Mouse (Mus musculus): ENCODE measurements around the gene Arid3c. TPM values are rescaled to one million over a fixed set of nuclear protein-coding genes. Genes with fewer than 3 reads are reported as not detected.

Gene Arid3c
- polyA plus RNA-seq, 1 experiment from 2014 or later: 0.12 TPM

GRCm38 (mm10) chr4:41713197-41714067 lies 17.5 kb downstream of the Arid3c start, which contains the start of gene Rpp25l:
Gene Rpp25l (minus strand): TSS chr4:41713534.
- peak within 1 kb of the TSS; percentile 73 for H3K27ac ChIP-seq (ENCODE audit: low read depth, low read length)
- peaks cover 24% of the 10 kb centered on the region for H3K36me3 ChIP-seq (ENCODE audit: control insufficient read depth, insufficient read depth, low read length)
- H3K4me2 ChIP-seq (replicated peaks; ENCODE audit: low read depth, low read length): peak within 1 kb of the TSS; percentile 73
- no peaks in the 10 kb centered on the region for H3K9me3 ChIP-seq (ENCODE audit: control insufficient read depth, low read length)
- peak within 1 kb of the TSS; percentile 76 for H3K4me3 ChIP-seq (ENCODE audit: low read length)
- H3K9ac ChIP-seq (ENCODE audit: low read depth, low read length): peak within 1 kb of the TSS; percentile 82
- H3K27me3 ChIP-seq (ENCODE audit: control insufficient read depth, insufficient read depth, low read length): no peaks in the 10 kb centered on the region
- peaks cover 17% of the 10 kb centered on the region for H3K4me1 ChIP-seq (ENCODE audit: control insufficient read depth, insufficient read depth, low read length)
- peak; percentile 71 for ATAC-seq (ENCODE audit: low FRiP score, low TSS enrichment)
- WGBS: under 1% methylated on average over 61 of the region's 61 CpGs

DNA sequence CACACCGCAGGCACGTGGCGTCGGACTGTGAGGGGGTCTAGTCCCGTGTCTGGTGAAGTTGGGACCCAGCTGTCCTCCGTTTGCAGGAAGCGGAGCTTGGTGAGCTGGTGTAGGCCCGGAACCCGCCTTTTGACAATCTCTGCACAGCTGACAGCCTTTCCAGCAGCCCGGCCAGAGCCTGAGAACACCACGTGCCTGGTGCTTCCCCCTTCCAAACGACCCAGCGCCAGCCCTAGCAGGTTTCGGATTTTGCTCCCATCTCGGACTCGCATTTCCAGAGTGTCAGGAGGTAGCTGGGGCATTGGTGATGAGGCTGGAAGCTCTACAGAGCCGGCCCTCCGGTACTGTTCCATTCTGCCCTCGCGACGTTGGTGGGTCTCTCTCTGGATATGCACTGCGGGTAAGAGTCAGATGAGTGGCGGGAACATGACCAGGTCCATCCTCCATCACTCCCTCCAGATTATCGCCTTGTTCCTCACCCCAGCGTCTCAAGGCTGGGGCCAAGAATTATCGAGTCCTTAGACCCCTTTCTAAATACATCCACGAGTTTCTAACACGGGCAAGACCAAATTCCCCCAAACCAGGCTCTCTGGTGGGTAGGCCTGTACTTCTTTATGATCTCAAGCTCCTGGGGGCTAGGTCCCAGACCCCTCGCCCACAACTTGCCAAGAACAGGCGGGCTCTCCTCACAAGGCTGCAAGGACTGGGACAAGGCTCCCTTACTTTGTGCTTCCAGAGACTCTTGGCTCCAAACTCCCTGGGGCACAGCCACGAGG lies 18.3 kb downstream of the Arid3c start:
- peaks cover 20% of the 10 kb centered on the region for H3K36me3 ChIP-seq (ENCODE audit: control insufficient read depth, insufficient read depth, low read length)
- peak overlapping the region; percentile 82 for H3K9ac ChIP-seq (ENCODE audit: low read depth, low read length)
- peaks cover 17% of the 10 kb centered on the region for H3K4me1 ChIP-seq (ENCODE audit: control insufficient read depth, insufficient read depth, low read length)
- peak overlapping the region; percentile 73 for H3K4me2 ChIP-seq (replicated peaks; ENCODE audit: low read depth, low read length)
- WGBS: 38% methylated on average over 31 of the region's 31 CpGs
- no peaks in the 10 kb centered on the region for H3K27me3 ChIP-seq (ENCODE audit: control insufficient read depth, insufficient read depth, low read length)
- peak overlapping the region; percentile 73; the same call in 1 of the 2 replicates for H3K27ac ChIP-seq (ENCODE audit: low read depth, low read length)
- ATAC-seq (ENCODE audit: low FRiP score, low TSS enrichment): peak; percentile 20; the same call in 1 of the 2 replicates
- no peaks in the 10 kb centered on the region for H3K9me3 ChIP-seq (ENCODE audit: control insufficient read depth, low read length)
- H3K4me3 ChIP-seq (ENCODE audit: low read length): peak overlapping the region; percentile 76

GRCm38 (mm10) chr4:41711705-41712375 lies 19.1 kb downstream of the Arid3c start:
- Histone ChIP-seq H3K9me3 (ENCODE audit: control insufficient read depth, low read length) (no peaks in the 10 kb centered on the region), H3K9ac (ENCODE audit: low read depth, low read length) (peak overlapping the region; percentile 82), H3K27ac (ENCODE audit: low read depth, low read length) (no peak overlapping the region), H3K36me3 (ENCODE audit: control insufficient read depth, insufficient read depth, low read length) (peaks cover 14% of the 10 kb centered on the region), H3K4me2 (replicated peaks; ENCODE audit: low read depth, low read length) (peak overlapping the region; percentile 73), H3K4me1 (ENCODE audit: control insufficient read depth, insufficient read depth, low read length) (peaks cover 19% of the 10 kb centered on the region), H3K4me3 (ENCODE audit: low read length) (peak overlapping the region; percentile 76), H3K27me3 (ENCODE audit: control insufficient read depth, insufficient read depth, low read length) (no peaks in the 10 kb centered on the region)
- ATAC-seq (ENCODE audit: low FRiP score, low TSS enrichment): no peak
- 85% methylated on average over 16 of the region's 16 CpGs for WGBS

DNA sequence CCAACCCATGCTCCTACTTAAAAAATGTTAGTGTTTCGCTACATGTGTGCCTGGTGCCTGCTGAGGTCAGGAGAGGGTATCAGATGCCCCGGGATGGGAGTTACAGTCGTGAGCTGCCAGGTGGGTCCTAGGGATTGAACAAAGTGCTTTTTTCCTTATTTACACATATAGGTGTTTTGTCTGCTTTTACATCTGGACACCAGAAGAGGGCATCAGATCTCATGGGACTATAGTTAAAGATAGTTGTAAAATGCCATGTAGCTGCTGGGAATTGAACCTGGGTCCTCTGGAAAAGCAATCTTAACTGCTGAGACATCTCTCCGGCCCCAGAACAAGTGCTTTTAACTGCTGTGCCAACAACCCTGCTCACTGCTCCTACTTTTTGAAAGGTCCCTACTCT lies 20.7 kb downstream of the Arid3c start:
- Histone ChIP-seq H3K4me3 (ENCODE audit: low read length) (no peak overlapping the region), H3K4me2 (replicated peaks; ENCODE audit: low read depth, low read length) (no peak overlapping the region), H3K9ac (ENCODE audit: low read depth, low read length) (no peak overlapping the region), H3K4me1 (ENCODE audit: control insufficient read depth, insufficient read depth, low read length) (peaks cover 19% of the 10 kb centered on the region), H3K36me3 (ENCODE audit: control insufficient read depth, insufficient read depth, low read length) (peaks cover 14% of the 10 kb centered on the region), H3K9me3 (ENCODE audit: control insufficient read depth, low read length) (no peaks in the 10 kb centered on the region), H3K27ac (ENCODE audit: low read depth, low read length) (no peak overlapping the region), H3K27me3 (ENCODE audit: control insufficient read depth, insufficient read depth, low read length) (no peaks in the 10 kb centered on the region)
- no peak for ATAC-seq (ENCODE audit: low FRiP score, low TSS enrichment)
- 65% methylated on average over 4 of the region's 4 CpGs for WGBS

- 44% methylated on average over 8 of the region's 8 CpGs for WGBS
- Histone ChIP-seq H3K4me2 (replicated peaks; ENCODE audit: low read depth, low read length) (no peak overlapping the region), H3K4me3 (ENCODE audit: low read length) (no peak overlapping the region), H3K36me3 (ENCODE audit: control insufficient read depth, insufficient read depth, low read length) (peaks cover 14% of the 10 kb centered on the region), H3K4me1 (ENCODE audit: control insufficient read depth, insufficient read depth, low read length) (peaks cover 15% of the 10 kb centered on the region), H3K27me3 (ENCODE audit: control insufficient read depth, insufficient read depth, low read length) (no peaks in the 10 kb centered on the region), H3K9ac (ENCODE audit: low read depth, low read length) (no peak overlapping the region), H3K27ac (ENCODE audit: low read depth, low read length) (no peak overlapping the region), H3K9me3 (ENCODE audit: control insufficient read depth, low read length) (no peaks in the 10 kb centered on the region)
- ATAC-seq (ENCODE audit: low FRiP score, low TSS enrichment): no peak
Observed at GRCm38 (mm10) chr4:41708192-41708745, 22.7 kb downstream of the Arid3c start.

DNA sequence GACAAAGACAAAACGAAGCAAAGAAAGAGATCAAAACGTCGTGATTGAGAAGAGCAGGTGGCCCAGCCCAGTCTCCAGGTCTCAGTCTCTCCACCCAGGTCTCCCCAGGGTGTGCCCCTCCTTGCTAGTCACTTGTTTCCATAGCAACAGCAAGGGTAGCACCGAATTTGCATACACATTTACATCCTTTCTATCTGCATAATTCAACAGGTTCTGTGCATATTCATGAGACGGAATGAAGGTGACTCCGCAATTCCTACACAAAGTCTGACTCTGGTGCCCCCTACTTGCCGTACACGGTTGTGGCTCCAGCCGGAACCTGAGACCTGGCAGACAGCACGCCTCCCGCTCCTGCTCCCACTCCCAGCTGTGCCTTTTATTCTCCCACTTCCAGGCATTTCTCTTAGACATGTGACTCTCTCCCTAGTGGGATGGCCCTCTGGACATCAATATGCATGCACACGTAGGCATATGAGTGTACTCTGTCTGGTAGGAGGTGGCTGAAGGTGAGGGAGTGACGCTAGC lies 23.9 kb downstream of the Arid3c start:
- Histone ChIP-seq H3K27ac (ENCODE audit: low read depth, low read length) (no peak overlapping the region), H3K9me3 (ENCODE audit: control insufficient read depth, low read length) (no peaks in the 10 kb centered on the region), H3K4me2 (replicated peaks; ENCODE audit: low read depth, low read length) (peak overlapping the region; percentile 9; the same call in 1 of the 2 replicates), H3K27me3 (ENCODE audit: control insufficient read depth, insufficient read depth, low read length) (no peaks in the 10 kb centered on the region), H3K9ac (ENCODE audit: low read depth, low read length) (no peak overlapping the region), H3K4me1 (ENCODE audit: control insufficient read depth, insufficient read depth, low read length) (peaks cover 8% of the 10 kb centered on the region), H3K4me3 (ENCODE audit: low read length) (no peak overlapping the region), H3K36me3 (ENCODE audit: control insufficient read depth, insufficient read depth, low read length) (peaks cover 11% of the 10 kb centered on the region)
- peak; percentile 64 for ATAC-seq (ENCODE audit: low FRiP score, low TSS enrichment)
- 2% methylated on average over 13 of the region's 13 CpGs for WGBS

- ATAC-seq (ENCODE audit: low FRiP score, low TSS enrichment): no peak
- Histone ChIP-seq H3K4me3 (ENCODE audit: low read length) (no peak overlapping the region), H3K27ac (ENCODE audit: low read depth, low read length) (no peak overlapping the region), H3K9me3 (ENCODE audit: control insufficient read depth, low read length) (no peaks in the 10 kb centered on the region), H3K36me3 (ENCODE audit: control insufficient read depth, insufficient read depth, low read length) (peaks cover 4% of the 10 kb centered on the region), H3K4me2 (replicated peaks; ENCODE audit: low read depth, low read length) (no peak overlapping the region), H3K27me3 (ENCODE audit: control insufficient read depth, insufficient read depth, low read length) (no peaks in the 10 kb centered on the region), H3K9ac (ENCODE audit: low read depth, low read length) (no peak overlapping the region), H3K4me1 (ENCODE audit: control insufficient read depth, insufficient read depth, low read length) (peaks cover 2% of the 10 kb centered on the region; the same call in 1 of the 2 replicates)
- 65% methylated on average over 19 of the region's 19 CpGs for WGBS
Observed at GRCm38 (mm10) chr4:41705922-41706754, 24.8 kb downstream of the Arid3c start.

- Histone ChIP-seq H3K36me3 (ENCODE audit: control insufficient read depth, insufficient read depth, low read length) (no peaks in the 10 kb centered on the region), H3K4me1 (ENCODE audit: control insufficient read depth, insufficient read depth, low read length) (peaks cover 2% of the 10 kb centered on the region; the same call in 1 of the 2 replicates), H3K9me3 (ENCODE audit: control insufficient read depth, low read length) (no peaks in the 10 kb centered on the region), H3K4me2 (replicated peaks; ENCODE audit: low read depth, low read length) (no peak overlapping the region), H3K27ac (ENCODE audit: low read depth, low read length) (no peak overlapping the region), H3K9ac (ENCODE audit: low read depth, low read length) (no peak overlapping the region), H3K4me3 (ENCODE audit: low read length) (no peak overlapping the region), H3K27me3 (ENCODE audit: control insufficient read depth, insufficient read depth, low read length) (no peaks in the 10 kb centered on the region)
- WGBS: 2% methylated on average over 5 of the region's 5 CpGs
- ATAC-seq (ENCODE audit: low FRiP score, low TSS enrichment): no peak
Observed at GRCm38 (mm10) chr4:41704651-41705050, 26.3 kb downstream of the Arid3c start.
